Mouse (Mus musculus) spleen, adult 10 weeks (tissue): Measurements from ENCODE around the gene Alppl2. TPM values are rescaled to one million over a fixed set of nuclear protein-coding genes. Genes with fewer than 3 reads are reported as not detected.

Source experiments
- polyA plus RNA-seq: library from polyadenylated mRNA; stranded (reverse); fragments of 350-450 nt; fragmentation: Illumina TruSeq; extraction: RNeasy Lipid Tissue Mini Kit (QIAGEN cat#74804); gene quantifications from one replicate; pipeline ENCODE4 v1.2.3, GENCODE M21; 2015; ENCODE audit warnings: low replicate concordance; ENCODE audit not compliant: insufficient read depth

Alppl2 gene
- not detected for polyA plus RNA-seq

DNA sequence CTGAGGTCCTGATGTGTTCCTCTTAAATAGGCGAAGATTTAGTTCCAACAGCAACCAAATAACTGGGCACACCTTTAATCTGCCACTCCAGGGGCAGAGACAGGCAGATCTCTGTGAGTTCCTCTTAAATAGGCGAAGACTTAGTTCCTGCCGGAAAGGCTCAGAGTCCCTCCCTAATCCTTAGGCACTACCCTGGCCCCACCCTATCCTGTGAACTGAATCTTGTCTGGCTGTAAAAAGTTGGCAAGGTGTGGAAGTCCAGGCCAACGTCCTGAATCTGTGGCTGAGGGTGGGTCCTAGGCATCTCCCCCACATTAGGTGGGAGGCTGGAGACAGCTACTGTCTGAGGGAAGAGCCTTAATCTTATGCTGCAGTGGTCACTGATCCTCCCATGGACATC is at the start of gene Alppl2:
Gene Alppl2, minus strand, starts transcription at position 101 of the 400 bp plus-strand sequence.

DNA sequence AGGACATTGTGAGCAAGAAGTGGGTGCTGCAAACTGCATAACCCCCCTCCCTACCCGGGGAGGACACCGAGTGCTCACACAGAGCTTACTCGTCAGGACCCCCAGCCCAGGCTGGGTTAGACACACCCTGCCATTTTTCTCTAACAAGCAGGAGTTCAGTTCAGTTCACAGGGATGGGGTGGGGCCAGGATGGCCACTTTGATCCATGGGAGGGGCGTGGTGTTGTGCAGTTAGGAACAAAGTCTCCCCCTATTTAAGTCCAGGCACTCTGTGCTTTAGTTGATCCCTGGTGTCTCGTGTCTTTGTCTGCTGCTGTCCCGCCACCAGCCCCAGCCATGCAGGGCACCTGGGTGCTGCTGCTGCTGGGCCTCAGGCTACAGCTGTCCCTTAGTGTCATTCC is 34.9 kb upstream of the Alppl2 start, which contains the start of gene Akp3:
Gene Akp3, plus strand, starts transcription at position 301 of the 400 bp plus-strand sequence.

DNA sequence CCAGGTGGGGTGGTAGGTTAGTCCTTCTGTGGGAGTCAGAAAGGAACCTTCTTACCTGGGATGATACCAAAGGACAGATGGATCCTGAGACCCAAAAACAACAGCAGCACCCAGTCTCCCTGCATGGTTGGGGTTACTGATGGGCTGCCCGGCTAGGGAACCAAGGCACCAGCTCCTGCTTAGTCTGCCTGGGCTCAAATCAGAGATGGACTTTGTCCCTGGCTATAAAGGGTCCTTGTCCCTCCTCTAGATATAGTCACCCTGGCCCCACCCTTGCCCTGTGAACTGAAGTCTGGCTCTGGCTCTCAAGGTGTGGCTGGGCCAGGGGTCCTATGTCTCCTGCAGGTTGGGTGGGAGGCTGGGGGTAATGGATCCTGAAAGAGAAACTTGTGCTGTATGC is 11.7 kb upstream of the Alppl2 start, which contains the start of gene Alpi:
Gene Alpi, minus strand, starts transcription at position 196 of the 400 bp plus-strand sequence.

Other genes starting within 250 kb of the Alppl2 start
- not detected for gene Alpi, start 11.7 kb upstream of the Alppl2 start, polyA plus RNA-seq
- not detected for gene Akp3, start 35.0 kb upstream of the Alppl2 start, polyA plus RNA-seq
- gene Ecel1, start 66.6 kb upstream of the Alppl2 start, polyA plus RNA-seq, result not detected
- gene Prss56, start 93.4 kb upstream of the Alppl2 start, polyA plus RNA-seq, result not detected
- gene Chrnd, start 100.7 kb upstream of the Alppl2 start, polyA plus RNA-seq, result not detected
- not detected for gene Chrng, start 114.7 kb upstream of the Alppl2 start, polyA plus RNA-seq
- gene Eif4e2, start 124.0 kb upstream of the Alppl2 start, polyA plus RNA-seq, result 89.4 TPM
- gene Efhd1, start 174.4 kb upstream of the Alppl2 start, polyA plus RNA-seq, result 21.4 TPM
- 70.9 TPM for gene Gigyf2, start 237.1 kb upstream of the Alppl2 start, polyA plus RNA-seq